Mouse (Mus musculus): ENCODE data around the gene Olfr484. TPM values are rescaled to one million over a fixed set of nuclear protein-coding genes. Genes with fewer than 3 reads are reported as not detected.

The Olfr484 gene
- polyA plus RNA-seq, 1 experiment from 2014 or later, result not detected

Other genes with a start within 250 kb of the Olfr484 start
- not detected in 2 replicates for gene Olfr472, start 229.5 kb downstream of the Olfr484 start, polyA plus RNA-seq (2014; fragmentation: Nextera tagmentation; extraction: Ambion mirVana)
- gene Olfr473, start 197.0 kb downstream of the Olfr484 start, polyA plus RNA-seq (2014; fragmentation: Nextera tagmentation; extraction: Ambion mirVana), result not detected in 2 replicates
- gene Olfr474, start 172.8 kb downstream of the Olfr484 start, polyA plus RNA-seq (2014; fragmentation: Nextera tagmentation; extraction: Ambion mirVana), result not detected in 2 replicates
- gene Olfr476, start 162.6 kb downstream of the Olfr484 start, polyA plus RNA-seq (2014; fragmentation: Nextera tagmentation; extraction: Ambion mirVana), result not detected in 2 replicates
- not detected in 2 replicates for gene Olfr477, start 140.8 kb downstream of the Olfr484 start, polyA plus RNA-seq (2014; fragmentation: Nextera tagmentation; extraction: Ambion mirVana)
- not detected in 2 replicates for gene Olfr478, start 93.5 kb downstream of the Olfr484 start, polyA plus RNA-seq (2014; fragmentation: Nextera tagmentation; extraction: Ambion mirVana)
- not detected in 2 replicates for gene Olfr479, start 76.8 kb downstream of the Olfr484 start, polyA plus RNA-seq (2014; fragmentation: Nextera tagmentation; extraction: Ambion mirVana)
- not detected in 2 replicates for gene Olfr480, start 60.1 kb downstream of the Olfr484 start, polyA plus RNA-seq (2014; fragmentation: Nextera tagmentation; extraction: Ambion mirVana)
- gene Olfr481, start 47.6 kb downstream of the Olfr484 start, polyA plus RNA-seq (2014; fragmentation: Nextera tagmentation; extraction: Ambion mirVana), result not detected in 2 replicates
- not detected in 2 replicates for gene Olfr482, start 29.9 kb downstream of the Olfr484 start, polyA plus RNA-seq (2014; fragmentation: Nextera tagmentation; extraction: Ambion mirVana)
- not detected in 2 replicates for gene Olfr483, start 26.6 kb downstream of the Olfr484 start, polyA plus RNA-seq (2014; fragmentation: Nextera tagmentation; extraction: Ambion mirVana)
- not detected in 2 replicates for gene Olfr485, start 32.4 kb upstream of the Olfr484 start, polyA plus RNA-seq (2014; fragmentation: Nextera tagmentation; extraction: Ambion mirVana)
- not detected in 2 replicates for gene Olfr486, start 45.3 kb upstream of the Olfr484 start, polyA plus RNA-seq (2014; fragmentation: Nextera tagmentation; extraction: Ambion mirVana)
- not detected in 2 replicates for gene Olfr487, start 87.2 kb upstream of the Olfr484 start, polyA plus RNA-seq (2014; fragmentation: Nextera tagmentation; extraction: Ambion mirVana)
- gene Olfr488, start 130.9 kb upstream of the Olfr484 start, polyA plus RNA-seq (2014; fragmentation: Nextera tagmentation; extraction: Ambion mirVana), result not detected in 2 replicates
- gene Olfr490, start 161.5 kb upstream of the Olfr484 start, polyA plus RNA-seq (2014; fragmentation: Nextera tagmentation; extraction: Ambion mirVana), result not detected in 2 replicates
- gene Olfr491, start 186.0 kb upstream of the Olfr484 start, polyA plus RNA-seq (2014; fragmentation: Nextera tagmentation; extraction: Ambion mirVana), result not detected in 2 replicates
- not detected in 2 replicates for gene Olfr492, start 196.2 kb upstream of the Olfr484 start, polyA plus RNA-seq (2014; fragmentation: Nextera tagmentation; extraction: Ambion mirVana)
- gene Olfr493, start 219.5 kb upstream of the Olfr484 start, polyA plus RNA-seq (2014; fragmentation: Nextera tagmentation; extraction: Ambion mirVana), result not detected in 2 replicates
- not detected in 2 replicates for gene Olfr494, start 237.9 kb upstream of the Olfr484 start, polyA plus RNA-seq (2014; fragmentation: Nextera tagmentation; extraction: Ambion mirVana)

Data from midbrain, embryonic 14.5 days (tissue).